Mouse (Mus musculus) fat pad, adult 2 months (tissue): ENCODE results near the gene Mlh3.
"Not testable (repeated sequence)": the region's sequence is repeated elsewhere in the genome, so short reads cannot be mapped to it uniquely, and the experiment has no call there.

ENCODE experiments used
- DNase-seq: peaks from one replicate; pipeline ENCODE4 v3.0.0-alpha.2; 2011; ENCODE audit warnings: low read depth, low spot score; ENCODE audit errors: extremely low read depth

Mlh3 gene

GRCm38 (mm10) chr12:85281756-85282155 lies 11.4 kb upstream of the Mlh3 start:
- DNase-seq = not testable (repeated sequence)

- no peak for DNase-seq
These were observed 10.6 kb upstream of the Mlh3 start for GRCm38 (mm10) chr12:85280845-85281651.

GRCm38 (mm10) chr12:85280105-85280844 lies 9.9 kb upstream of the Mlh3 start:
- no peak for DNase-seq

- DNase-seq = no peak
These were observed 9.1 kb upstream of the Mlh3 start for GRCm38 (mm10) chr12:85279396-85280080.

- DNase-seq = no peak
These were observed 8.5 kb upstream of the Mlh3 start for GRCm38 (mm10) chr12:85278919-85279318.

- DNase-seq = no peak
These were observed 5.9 kb upstream of the Mlh3 start for GRCm38 (mm10) chr12:85276273-85276672.

GRCm38 (mm10) chr12:85273508-85273907 lies 3.1 kb upstream of the Mlh3 start:
- no peak for DNase-seq

- no peak for DNase-seq
These were observed 1.4 kb upstream of the Mlh3 start for GRCm38 (mm10) chr12:85271843-85272206.

GRCm38 (mm10) chr12:85271132-85271842 lies 888 bp upstream of the Mlh3 start:
- DNase-seq = no peak

- no peak for DNase-seq
These were observed 578 bp downstream of the Mlh3 start for GRCm38 (mm10) chr12:85269821-85270220.

- no peak for DNase-seq
These were observed 4.2 kb downstream of the Mlh3 start for GRCm38 (mm10) chr12:85266248-85266647.

- DNase-seq = no peak
These were observed 5.5 kb downstream of the Mlh3 start for GRCm38 (mm10) chr12:85264940-85265339.

- no peak for DNase-seq
These were observed 5.9 kb downstream of the Mlh3 start for GRCm38 (mm10) chr12:85264531-85264930.

GRCm38 (mm10) chr12:85263190-85263589 lies 7.2 kb downstream of the Mlh3 start:
- no peak for DNase-seq

GRCm38 (mm10) chr12:85262489-85262888 lies 7.9 kb downstream of the Mlh3 start:
- DNase-seq = no peak

GRCm38 (mm10) chr12:85257008-85257639 lies 13.3 kb downstream of the Mlh3 start:
- no peak for DNase-seq

GRCm38 (mm10) chr12:85256074-85256751 lies 14.2 kb downstream of the Mlh3 start:
- DNase-seq = no peak

- no peak for DNase-seq
These were observed 18.3 kb downstream of the Mlh3 start for GRCm38 (mm10) chr12:85252083-85252482.

- DNase-seq = no peak
These were observed 32.8 kb downstream of the Mlh3 start for GRCm38 (mm10) chr12:85237553-85237952.
